ENCODE assay signal across 25 mouse cellular contexts in the genomic region with DNA sequence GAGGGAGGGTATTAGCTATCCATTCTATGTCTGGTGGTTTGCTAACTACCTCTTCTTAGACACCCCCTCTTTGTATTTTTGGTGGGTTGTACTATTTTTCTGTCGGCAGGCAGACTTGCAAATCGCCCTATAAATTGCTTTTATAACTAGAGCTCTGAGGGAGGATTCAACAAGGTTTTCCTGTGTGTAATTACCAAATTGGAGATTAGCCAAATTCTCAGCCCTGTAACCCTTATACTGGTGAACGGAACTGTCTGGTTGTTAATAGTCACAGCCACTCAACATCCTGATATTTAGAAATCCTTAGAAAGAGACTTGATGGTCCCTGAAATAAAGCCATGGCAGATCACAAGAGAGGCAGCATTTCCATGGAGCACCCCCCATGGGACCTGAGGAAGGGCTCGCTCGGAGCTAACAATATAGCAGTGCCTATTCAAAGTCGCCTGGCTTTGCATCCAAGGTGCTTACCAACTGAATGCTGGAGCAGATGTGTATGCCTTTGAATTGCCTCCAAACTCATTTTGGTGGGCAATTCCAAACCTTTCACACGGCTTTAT.
DNase-seq lines count a peak whose midpoint lies in the region; ATAC-seq and TF ChIP-seq lines count a peak whose summit lies in the region.
"Had no signal": no experiment of that assay in that cellular context is flagged by ENCODE, and none has a peak within 500 bp of the region (broad histone marks: within the 10 kb centered on the region; RNA-seq: fewer than 3 reads in every experiment).

No protein-coding gene starts in this region.

- no peak overlapping the region for H3K4me3 ChIP-seq in lung, embryonic 14.5 days (ENCODE audit: low read depth, low read length)
- no peak overlapping the region for H3K4me3 ChIP-seq in lung, postnatal 0 days (ENCODE audit: low read depth, low read length)
- no peak overlapping the region for H3K4me3 ChIP-seq in embryonic facial prominence, embryonic 14.5 days (ENCODE audit: low read depth, low read length)
- no peak overlapping the region for H3K4me3 ChIP-seq in forebrain, embryonic 12.5 days (replicated peaks)
- H3K4me3 ChIP-seq in hindbrain, postnatal 0 days (ENCODE audit: low read length) = no peak overlapping the region
- H3K4me3 ChIP-seq: embryonic facial prominence, embryonic 13.5 days; heart, embryonic 15.5 days; limb, embryonic 12.5 days; megakaryocyte, embryonic 14.5 days had no signal

- DNase-seq in lung, embryonic 14.5 days = peak; percentile 19
- DNase-seq in lung, postnatal 0 days (ENCODE audit: low spot score) = no peak
- peak; percentile 10 for DNase-seq in embryonic facial prominence, embryonic 14.5 days (ENCODE audit: low spot score)
- peak; percentile 35 for DNase-seq in hindbrain, postnatal 0 days (ENCODE audit: low spot score)
- no peak for DNase-seq in layer of hippocampus, adult 9-10 months (ENCODE audit: low spot score)
- DNase-seq: cerebellum, adult 11 months; cerebellum, postnatal 36 days; gastrocnemius, postnatal 10 days; heart, adult 18-20 months; kidney, postnatal 10 days; layer of hippocampus, adult 9-11 months; lung, postnatal 10 days; right cerebral cortex, postnatal 14 days; thymus, postnatal 25 days had no signal

- no peak for TF ChIP-seq CTCF in lung, embryonic 14.5 days (IDR thresholded peaks at IDR 0.05; ENCODE audit: low read depth)
- TF ChIP-seq CTCF in lung, postnatal 0 days (IDR thresholded peaks at IDR 0.05) = no peak
- TF ChIP-seq CTCF in hindbrain, postnatal 0 days (IDR thresholded peaks at IDR 0.05; ENCODE audit: low read depth) = no peak

- no peak for TF ChIP-seq EP300 in lung, postnatal 0 days (IDR thresholded peaks at IDR 0.05)

- 62% methylated on average over 7 of the region's 7 CpGs for WGBS in lung, embryonic 14.5 days
- 60% methylated on average over 7 of the region's 7 CpGs for WGBS in lung, postnatal 0 days
- WGBS in embryonic facial prominence, embryonic 14.5 days = 54% methylated on average over 7 of the region's 7 CpGs
- 29% methylated on average over 7 of the region's 7 CpGs for WGBS in forebrain, embryonic 12.5 days
- 27% methylated on average over 7 of the region's 7 CpGs for WGBS in hindbrain, postnatal 0 days

- H3K9ac ChIP-seq in lung, embryonic 14.5 days = no peak overlapping the region
- no peak overlapping the region for H3K9ac ChIP-seq in lung, postnatal 0 days (replicated peaks; ENCODE audit: low read depth)
- no peak overlapping the region for H3K9ac ChIP-seq in embryonic facial prominence, embryonic 14.5 days (ENCODE audit: low read depth, low read length)
- no peak overlapping the region for H3K9ac ChIP-seq in forebrain, embryonic 12.5 days
- no peak overlapping the region for H3K9ac ChIP-seq in hindbrain, postnatal 0 days (replicated peaks; ENCODE audit: low read length)
- H3K9ac ChIP-seq: embryonic facial prominence, embryonic 13.5 days; heart, embryonic 15.5 days; limb, embryonic 12.5 days; liver, embryonic 14.5 days had no signal

- ATAC-seq in lung, embryonic 14.5 days (ENCODE audit: insufficient read depth) = no peak
- no peak for ATAC-seq in lung, postnatal 0 days
- ATAC-seq in embryonic facial prominence, embryonic 14.5 days (ENCODE audit: low read depth) = no peak
- ATAC-seq in forebrain, embryonic 12.5 days (ENCODE audit: low FRiP score) = peak; percentile 67; the same call in 1 of the 2 replicates
- no peak for ATAC-seq in hindbrain, postnatal 0 days
- ATAC-seq in erythroid progenitor cell, adult 5-6 weeks (replicated peaks; ENCODE audit: low FRiP score, poor library complexity, severe bottlenecking) = no peak
- ATAC-seq: CD4-positive, CD25-positive, alpha-beta regulatory T cell, adult 4 months; intestine, postnatal 0 days had no signal

- H3K4me2 ChIP-seq in lung, embryonic 14.5 days = no peak overlapping the region
- H3K4me2 ChIP-seq in lung, postnatal 0 days (replicated peaks; ENCODE audit: low read depth, low read length) = no peak overlapping the region
- no peak overlapping the region for H3K4me2 ChIP-seq in embryonic facial prominence, embryonic 14.5 days (ENCODE audit: low read depth, low read length)
- peak overlapping the region; percentile 13; the same call in 1 of the 2 replicates for H3K4me2 ChIP-seq in forebrain, embryonic 12.5 days
- no peak overlapping the region for H3K4me2 ChIP-seq in hindbrain, postnatal 0 days (ENCODE audit: low read depth, low read length)
- H3K4me2 ChIP-seq: embryonic facial prominence, embryonic 13.5 days; heart, embryonic 15.5 days; limb, embryonic 12.5 days had no signal

- H3K36me3 ChIP-seq in lung, embryonic 14.5 days (ENCODE audit: insufficient read depth) = no peaks in the 10 kb centered on the region
- no peaks in the 10 kb centered on the region for H3K36me3 ChIP-seq in lung, postnatal 0 days (ENCODE audit: insufficient read depth, low read length)
- H3K36me3 ChIP-seq in embryonic facial prominence, embryonic 14.5 days (ENCODE audit: control insufficient read depth, insufficient read depth, low read length) = no peaks in the 10 kb centered on the region
- no peaks in the 10 kb centered on the region for H3K36me3 ChIP-seq in forebrain, embryonic 12.5 days (replicated peaks)
- no peaks in the 10 kb centered on the region for H3K36me3 ChIP-seq in hindbrain, postnatal 0 days (ENCODE audit: insufficient read depth, low read length)
- H3K36me3 ChIP-seq: embryonic facial prominence, embryonic 13.5 days; G1E; heart, embryonic 15.5 days; limb, embryonic 12.5 days had no signal

- no peak overlapping the region for H3K27ac ChIP-seq in lung, embryonic 14.5 days (ENCODE audit: low read depth)
- H3K27ac ChIP-seq in lung, postnatal 0 days (ENCODE audit: low read length) = no peak overlapping the region
- no peak overlapping the region for H3K27ac ChIP-seq in embryonic facial prominence, embryonic 14.5 days (replicated peaks; ENCODE audit: low read depth, low read length)
- peak overlapping the region; percentile 69 for H3K27ac ChIP-seq in forebrain, embryonic 12.5 days
- no peak overlapping the region for H3K27ac ChIP-seq in hindbrain, postnatal 0 days
- H3K27ac ChIP-seq: embryonic facial prominence, embryonic 13.5 days; heart, embryonic 15.5 days; limb, embryonic 12.5 days; liver, embryonic 14.5 days; stomach, postnatal 0 days had no signal

- no peaks in the 10 kb centered on the region for H3K27me3 ChIP-seq in lung, embryonic 14.5 days (ENCODE audit: insufficient read depth, low read length)
- H3K27me3 ChIP-seq in lung, postnatal 0 days (replicated peaks; ENCODE audit: insufficient read depth, low read length) = no peaks in the 10 kb centered on the region
- no peaks in the 10 kb centered on the region for H3K27me3 ChIP-seq in embryonic facial prominence, embryonic 14.5 days (replicated peaks; ENCODE audit: control insufficient read depth, insufficient read depth, low read length)
- no peaks in the 10 kb centered on the region for H3K27me3 ChIP-seq in forebrain, embryonic 12.5 days
- no peaks in the 10 kb centered on the region for H3K27me3 ChIP-seq in hindbrain, postnatal 0 days (ENCODE audit: insufficient read depth, low read length)
- H3K27me3 ChIP-seq: embryonic facial prominence, embryonic 13.5 days; heart, embryonic 15.5 days; megakaryocyte, embryonic 14.5 days had no signal

- H3K9me3 ChIP-seq in lung, embryonic 14.5 days (ENCODE audit: low read depth, low read length) = no peaks in the 10 kb centered on the region
- H3K9me3 ChIP-seq in lung, postnatal 0 days (ENCODE audit: low read length) = no peaks in the 10 kb centered on the region
- H3K9me3 ChIP-seq in embryonic facial prominence, embryonic 14.5 days (ENCODE audit: control insufficient read depth, low read length) = no peaks in the 10 kb centered on the region
- no peaks in the 10 kb centered on the region for H3K9me3 ChIP-seq in forebrain, embryonic 12.5 days
- no peaks in the 10 kb centered on the region for H3K9me3 ChIP-seq in hindbrain, postnatal 0 days (ENCODE audit: low read length)
- H3K9me3 ChIP-seq: embryonic facial prominence, embryonic 13.5 days; heart, embryonic 15.5 days; limb, embryonic 12.5 days had no signal

- H3K4me1 ChIP-seq in lung, embryonic 14.5 days (ENCODE audit: insufficient read depth) = no peaks in the 10 kb centered on the region
- H3K4me1 ChIP-seq in lung, postnatal 0 days (ENCODE audit: insufficient read depth, low read depth, low read length) = no peaks in the 10 kb centered on the region
- H3K4me1 ChIP-seq in embryonic facial prominence, embryonic 14.5 days (ENCODE audit: control insufficient read depth, insufficient read depth, low read length) = no peaks in the 10 kb centered on the region
- peaks cover 8% of the 10 kb centered on the region for H3K4me1 ChIP-seq in forebrain, embryonic 12.5 days
- H3K4me1 ChIP-seq in hindbrain, postnatal 0 days (ENCODE audit: insufficient read depth, low read length) = no peaks in the 10 kb centered on the region
- H3K4me1 ChIP-seq: embryonic facial prominence, embryonic 13.5 days; heart, embryonic 15.5 days; megakaryocyte, embryonic 14.5 days had no signal

Comparison
In these comparisons a context has a peak if more than half of its experiments do, and no peak if none do; other contexts are left out.
1. DNase-seq: peak in lung, embryonic 14.5 days (single experiment), embryonic facial prominence, embryonic 14.5 days (single experiment) and hindbrain, postnatal 0 days (single experiment); none in lung, postnatal 0 days (single experiment) and layer of hippocampus, adult 9-10 months (single experiment).